Mouse (Mus musculus) CH12.LX (cell line): Measurements from ENCODE around the gene Cmss1. TPM values are rescaled to one million over a fixed set of nuclear protein-coding genes. Genes with fewer than 3 reads are reported as not detected.

Source experiments
- DNase-seq: peaks from one replicate; pipeline ENCODE4 v3.0.0-alpha.2; 2013; ENCODE audit errors: extremely low read depth
- H3K27ac ChIP-seq: 2 replicates; pipeline ENCODE4 v1.5.1; 2012; ENCODE audit warnings: low read depth, mild to moderate bottlenecking, control low read depth, moderate library complexity; ENCODE audit not compliant: insufficient read depth
- H3K27me3 ChIP-seq: replicated peaks from 2 replicates; pipeline ENCODE3; 2012; ENCODE audit warnings: inconsistent platforms
- H3K36me3 ChIP-seq, 2 experiments: replicated peaks in 1 of 2; 2 replicates each; pipeline versions ENCODE3 to v1.6.1; 2012; ENCODE audit warnings: inconsistent platforms in 1 of 2, low read length in 1 of 2, mild to moderate bottlenecking in 1 of 2, mixed read lengths in 1 of 2, moderate library complexity in 1 of 2; ENCODE audit not compliant: control insufficient read depth in 1 of 2, insufficient read depth in 1 of 2
- H3K4me1 ChIP-seq, 2 experiments: 2 replicates each; pipeline ENCODE4 v1.6.1; 2012; ENCODE audit warnings: inconsistent platforms in 1 of 2, moderate library complexity in 1 of 2; ENCODE audit not compliant: insufficient read depth in 2 of 2, control insufficient read depth in 1 of 2
- H3K4me2 ChIP-seq: 2 replicates; pipeline ENCODE4 v1.6.1; 2012; ENCODE audit warnings: low read depth, mild to moderate bottlenecking, control low read depth; ENCODE audit not compliant: poor library complexity, insufficient read depth, severe bottlenecking
- H3K4me3 ChIP-seq, 3 experiments: fragments of 150-350 bp in 1 of 3; sonication (generic) in 1 of 3; replicated peaks in 1 of 3; 2 replicates each; pipeline versions ENCODE3 to v1.5.1; 2011 to 2012; ENCODE audit warnings: low read depth in 2 of 3, low read length in 2 of 3, mild to moderate bottlenecking in 2 of 3, moderate library complexity in 2 of 3, control low read depth in 1 of 3, improper control_type of control experiment in 1 of 3, inconsistent platforms in 1 of 3, mixed read lengths in 1 of 3; ENCODE audit not compliant: poor library complexity in 1 of 3
- H3K79me2 ChIP-seq: replicated peaks from 2 replicates; pipeline ENCODE4 v1.6.1; 2012; ENCODE audit warnings: mild to moderate bottlenecking, moderate library complexity; ENCODE audit not compliant: control insufficient read depth, poor library complexity, insufficient read depth, severe bottlenecking; ENCODE audit errors: extremely low read depth
- H3K9ac ChIP-seq: 2 replicates; pipeline ENCODE4 v1.6.1; 2012; ENCODE audit warnings: low read depth, mild to moderate bottlenecking, control low read depth, moderate library complexity; ENCODE audit not compliant: insufficient read depth
- H3K9me3 ChIP-seq: replicated peaks from 2 replicates; pipeline ENCODE3; 2012; ENCODE audit warnings: low read length, inconsistent platforms, mixed read lengths
- BHLHE40 ChIP-seq: IDR thresholded peaks from 2 replicates; pipeline ENCODE4 v1.6.1; 2011; ENCODE audit warnings: mild to moderate bottlenecking, low read depth, low read length, improper control_type of control experiment
- CHD1 ChIP-seq: IDR thresholded peaks from 2 replicates; pipeline ENCODE4 v1.6.1; 2012; ENCODE audit warnings: low read depth, low read length, improper control_type of control experiment, inconsistent platforms
- CHD2 ChIP-seq: IDR thresholded peaks from 2 replicates; pipeline ENCODE4 v1.6.1; 2011; ENCODE audit warnings: low read length, improper control_type of control experiment
- CTCF ChIP-seq, 2 experiments: IDR thresholded peaks in 1 of 2; conservative IDR thresholded peaks in 1 of 2; 2 replicates each; pipeline ENCODE4 v1.5.1; 2011 to 2012; ENCODE audit warnings: low read depth in 2 of 2, low read length in 2 of 2, improper control_type of control experiment in 1 of 2, inconsistent platforms in 1 of 2, mild to moderate bottlenecking in 1 of 2, moderate library complexity in 1 of 2
- E2F4 ChIP-seq: IDR thresholded peaks from 2 replicates; pipeline ENCODE4 v1.6.1; 2011; ENCODE audit warnings: low read depth, low read length, improper control_type of control experiment; ENCODE audit not compliant: insufficient replicate concordance
- EP300 ChIP-seq: IDR thresholded peaks from 2 replicates; pipeline ENCODE4 v1.6.1; 2011; ENCODE audit warnings: low read length, improper control_type of control experiment
- GABPA ChIP-seq: IDR thresholded peaks from 2 replicates; pipeline ENCODE4 v1.6.1; 2012; ENCODE audit warnings: low read depth, low read length, improper control_type of control experiment, inconsistent platforms; ENCODE audit not compliant: insufficient replicate concordance
- HCFC1 ChIP-seq: IDR thresholded peaks from 2 replicates; pipeline ENCODE4 v1.6.1; 2012; ENCODE audit warnings: low read depth, mild to moderate bottlenecking, inconsistent platforms, low read length, improper control_type of control experiment
- IRF4 ChIP-seq: IDR thresholded peaks from 2 replicates; pipeline ENCODE4 v1.6.1; 2014; ENCODE audit warnings: low read depth, mild to moderate bottlenecking, inconsistent platforms, low read length, improper control_type of control experiment
- JUN ChIP-seq: IDR thresholded peaks from 2 replicates; pipeline ENCODE4 v1.6.1; 2011; ENCODE audit warnings: low read depth, mild to moderate bottlenecking, low read length, improper control_type of control experiment, moderate library complexity; ENCODE audit not compliant: insufficient read depth
- MAX ChIP-seq: IDR thresholded peaks from 2 replicates; pipeline ENCODE4 v1.6.1; 2011; ENCODE audit warnings: low read length, improper control_type of control experiment
- MAZ ChIP-seq: IDR thresholded peaks from 2 replicates; pipeline ENCODE4 v1.6.1; 2012; ENCODE audit warnings: low read depth, mild to moderate bottlenecking, inconsistent platforms, low read length, improper control_type of control experiment, moderate library complexity
- MXI1 ChIP-seq: IDR thresholded peaks from 2 replicates; pipeline ENCODE4 v1.6.1; 2011; ENCODE audit warnings: mild to moderate bottlenecking, low read depth, low read length, improper control_type of control experiment
- MYC ChIP-seq: IDR thresholded peaks from 2 replicates; pipeline ENCODE4 v1.6.1; 2011; ENCODE audit warnings: low read depth, mild to moderate bottlenecking, improper control_type of control experiment, low read length
- NELFE ChIP-seq: IDR thresholded peaks from 2 replicates; pipeline ENCODE4 v1.6.1; 2011; ENCODE audit warnings: low read depth, low read length, improper control_type of control experiment
- PAX5 ChIP-seq: IDR thresholded peaks from 2 replicates; pipeline ENCODE4 v1.6.1; 2012; ENCODE audit warnings: low read length, inconsistent platforms, mixed read lengths
- POLR2A ChIP-seq: IDR thresholded peaks from 2 replicates; pipeline ENCODE4 v1.6.1; 2011; ENCODE audit warnings: low read depth, mild to moderate bottlenecking, improper control_type of control experiment, low read length
- RAD21 ChIP-seq: IDR thresholded peaks from 2 replicates; pipeline ENCODE4 v1.6.1; 2011; ENCODE audit warnings: low read depth, mild to moderate bottlenecking, low read length, improper control_type of control experiment, moderate library complexity
- SMC3 ChIP-seq: IDR thresholded peaks from 2 replicates; pipeline ENCODE4 v1.6.1; 2011; ENCODE audit warnings: low read depth, low read length, improper control_type of control experiment
- TBP ChIP-seq: conservative IDR thresholded peaks from 2 replicates; pipeline ENCODE4 v1.6.1; 2011; ENCODE audit warnings: low read depth, low read length, improper control_type of control experiment
- TCF12 ChIP-seq: IDR thresholded peaks from 2 replicates; pipeline ENCODE4 v1.6.1; 2014; ENCODE audit warnings: low read depth, mild to moderate bottlenecking, inconsistent platforms, low read length, improper control_type of control experiment
- UBTF ChIP-seq: IDR thresholded peaks from 2 replicates; pipeline ENCODE4 v1.6.1; 2012; ENCODE audit warnings: low read depth, mild to moderate bottlenecking, inconsistent platforms, low read length, improper control_type of control experiment, moderate library complexity
- USF1 ChIP-seq: IDR thresholded peaks from 2 replicates; pipeline ENCODE4 v1.6.1; 2014; ENCODE audit warnings: low read depth, mild to moderate bottlenecking, inconsistent platforms, low read length, improper control_type of control experiment
- USF2 ChIP-seq: conservative IDR thresholded peaks from 2 replicates; pipeline ENCODE4 v1.6.1; 2011; ENCODE audit warnings: low read depth, low read length, improper control_type of control experiment
- ZC3H11A ChIP-seq: IDR thresholded peaks from 2 replicates; pipeline ENCODE4 v1.6.1; 2012; ENCODE audit warnings: low read depth, mild to moderate bottlenecking, inconsistent platforms, low read length, improper control_type of control experiment
- ZKSCAN1 ChIP-seq: IDR thresholded peaks from 2 replicates; pipeline ENCODE4 v1.6.1; 2012; ENCODE audit warnings: low read depth, inconsistent platforms, low read length, improper control_type of control experiment, borderline replicate concordance
- dilution Hi-C: fragments of 300-500 bp; cut with MboI; formaldehyde crosslinking; loops from 2 replicates; pipeline ENCODE4 v1.14.3; 2020; ENCODE audit warnings: low sequenced_read_pairs; ENCODE audit not compliant: extremely low pct_unique_long_range_greater_than_20kb, extremely low pct_ligation_motif_present
- in situ Hi-C: fragments of 300-500 bp; cut with MboI; formaldehyde crosslinking; loops from 3 replicates; pipeline ENCODE4 v1.14.3; 2019; ENCODE audit warnings: low sequenced_read_pairs, low pct_ligation_motif_present, low pct_unique_long_range_greater_than_20kb, mixed read lengths
- polyA plus RNA-seq: library from polyadenylated mRNA; unstranded; fragments of >175 nt; gene quantifications from 2 replicates; pipeline ENCODE4 v1.2.1, GENCODE M21; 2012; ENCODE audit warnings: low read depth; ENCODE audit not compliant: insufficient read length
- total RNA-seq, 2 experiments: library from RNA; depleted of rRNA; stranded (reverse); fragments of 300-350 nt in 1 of 2; fragments of >200 nt in 1 of 2; gene quantifications; 2 replicates each; pipeline ENCODE4 v1.2.3; 2012 to 2014

The Cmss1 gene
- total and polyA plus RNA-seq, 3 experiments = 94.7 to 107 (median 103) TPM

- no peak for TF ChIP-seq JUN
- no peak for TF ChIP-seq USF1
- no peak for TF ChIP-seq SMC3
- no peak for TF ChIP-seq ZC3H11A
- no peak for TF ChIP-seq MAZ
- TF ChIP-seq MYC = no peak
- TF ChIP-seq BHLHE40 = no peak
- no peak for TF ChIP-seq RAD21
- TF ChIP-seq CHD2 = no peak
- TF ChIP-seq GABPA = no peak
- in situ Hi-C loops = no loop called here
- H3K4me2 ChIP-seq = no peak overlapping the region
- DNase-seq = no peak
- no peak overlapping the region for H3K27ac ChIP-seq
- no peak overlapping the region for H3K9ac ChIP-seq
- no peak overlapping the region for H3K4me3 ChIP-seq
- no peaks in the 10 kb centered on the region for H3K9me3 ChIP-seq
- dilution Hi-C loops = no loop called here
- peaks cover 2 to 79% of the 10 kb centered on the region in 2 experiments; a peak in 3 of 4 replicates for H3K4me1 ChIP-seq
- peaks cover 8% of the 10 kb centered on the region; the same call in 1 of the 2 replicates for H3K79me2 ChIP-seq
- peaks cover 0 to 52% of the 10 kb centered on the region in 2 experiments for H3K36me3 ChIP-seq
- no peaks in the 10 kb centered on the region for H3K27me3 ChIP-seq
Observed at GRCm38 (mm10) chr16:57554886-57555400, 51.7 kb downstream of the Cmss1 start.

GRCm38 (mm10) chr16:57553235-57553634 is 53.4 kb downstream of the Cmss1 start:
- dilution Hi-C loops = no loop called here
- H3K27ac ChIP-seq = no peak overlapping the region
- TF ChIP-seq MXI1 (no peak), NELFE (no peak), JUN (no peak), MAX (no peak)

DNA sequence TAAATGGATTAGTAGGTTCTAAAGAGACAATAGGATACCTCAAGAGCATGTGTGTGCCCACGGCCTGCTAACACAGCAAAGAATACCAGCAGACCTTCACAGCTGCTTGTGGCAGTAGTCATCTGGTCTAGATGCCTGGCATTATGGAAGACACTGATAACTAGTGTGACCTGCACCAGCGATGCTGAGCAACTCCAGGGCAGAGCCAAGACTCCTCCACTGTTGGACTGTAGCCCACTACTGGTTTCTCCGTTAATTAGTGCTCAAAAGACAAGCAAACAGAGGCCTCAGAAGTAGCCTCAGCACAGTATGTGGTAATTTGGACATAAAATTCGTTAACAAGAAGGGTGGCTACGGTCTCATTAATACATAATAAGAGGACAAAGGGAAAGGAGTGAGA is 54.0 kb downstream of the Cmss1 start:
- Histone ChIP-seq H3K36me3 (peaks cover 0 to 45% of the 10 kb centered on the region in 2 experiments), H3K9me3 (no peaks in the 10 kb centered on the region), H3K4me1 (peaks cover 0 to 79% of the 10 kb centered on the region in 2 experiments; a peak in 3 of 4 replicates), H3K4me3 (no peak overlapping the region), H3K27me3 (no peaks in the 10 kb centered on the region), H3K9ac (no peak overlapping the region)
- DNase-seq = no peak
- in situ Hi-C loops = no loop called here
- no peak for TF ChIP-seq E2F4
- TF ChIP-seq TCF12 = no peak
- no peak for TF ChIP-seq HCFC1
- no peak for TF ChIP-seq CHD1
- TF ChIP-seq BHLHE40 = no peak
- TF ChIP-seq CTCF (conservative IDR thresholded peaks at IDR 0.05 in 1 of 2, IDR thresholded peaks at IDR 0.05 in 1 of 2; ENCODE audit: low read depth in 2 of 2, low read length in 2 of 2) = no peak
- no peak for TF ChIP-seq USF2
- no peak for TF ChIP-seq TBP
- TF ChIP-seq UBTF = no peak
- no peak for TF ChIP-seq POLR2A
- no peak for TF ChIP-seq IRF4
- no peak for TF ChIP-seq USF1
- TF ChIP-seq CHD2 = no peak
- no peak for TF ChIP-seq EP300
- TF ChIP-seq MXI1 = no peak
- TF ChIP-seq ZKSCAN1 = no peak
- TF ChIP-seq PAX5 = no peak
- no peak for TF ChIP-seq JUN
- TF ChIP-seq MYC = no peak
- TF ChIP-seq, all 38 proteins: peak for 0
- no peak overlapping the region for H3K4me2 ChIP-seq
- dilution Hi-C loops = no loop called here
- H3K27ac ChIP-seq = no peak overlapping the region
- peaks cover 8% of the 10 kb centered on the region; the same call in 1 of the 2 replicates for H3K79me2 ChIP-seq

More at GRCm38 (mm10) chr16:57553235-57553634, 53.4 kb downstream of the Cmss1 start:
- Histone ChIP-seq H3K9ac (no peak overlapping the region), H3K9me3 (no peaks in the 10 kb centered on the region), H3K79me2 (peaks cover 8% of the 10 kb centered on the region; the same call in 1 of the 2 replicates), H3K27me3 (no peaks in the 10 kb centered on the region), H3K4me2 (no peak overlapping the region), H3K4me3 (no peak overlapping the region), H3K36me3 (peaks cover 0 to 45% of the 10 kb centered on the region in 2 experiments), H3K4me1 (peaks cover 0 to 79% of the 10 kb centered on the region in 2 experiments; a peak in 3 of 4 replicates)
- DNase-seq = no peak
- in situ Hi-C loops = no loop called here
